Mouse (Mus musculus): Measurements from ENCODE around the gene Hnrnpab. TPM values are rescaled to one million over a fixed set of nuclear protein-coding genes. Genes with fewer than 3 reads are reported as not detected.

Hnrnpab gene
- polyA plus RNA-seq, 1 experiment from 2014 or later: 369 TPM

DNA sequence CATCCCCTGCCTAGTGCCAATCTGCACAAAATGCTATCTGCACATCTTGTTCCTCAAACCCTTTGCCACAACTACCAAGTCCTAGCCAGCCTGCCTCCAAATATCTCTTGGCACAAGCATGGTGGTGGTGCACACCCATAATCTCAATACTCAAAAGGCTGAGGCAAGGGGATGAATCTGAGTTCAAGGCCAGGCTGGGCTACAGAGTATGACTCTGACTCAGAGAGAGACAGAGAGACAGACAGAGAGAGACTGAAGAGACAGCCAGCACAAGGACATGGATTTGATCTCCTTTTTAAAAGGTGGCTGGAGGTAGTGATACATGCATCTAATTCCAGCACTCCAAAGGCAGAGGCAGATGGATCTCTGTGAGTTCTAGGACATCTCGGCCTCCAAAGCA, 43.4 kb downstream of the Hnrnpab start:
- H3K27me3 ChIP-seq (ENCODE audit: control insufficient read depth, insufficient read depth, low read length): no peaks in the 10 kb centered on the region
- no peak overlapping the region for H3K27ac ChIP-seq (replicated peaks in 1 of 2; ENCODE audit: control insufficient read depth in 1 of 2, insufficient read depth in 1 of 2, low read depth in 2 of 2, low read length in 2 of 2)
- H3K4me2 ChIP-seq (ENCODE audit: low read length): no peak overlapping the region
- no peak overlapping the region for H3K9ac ChIP-seq (ENCODE audit: low read length)
- 74% methylated on average over 1 of the region's 1 CpGs for WGBS
- no peak for ATAC-seq (ENCODE audit: insufficient number of reproducible peaks, insufficient read depth, low FRiP score, low read depth)
- H3K4me3 ChIP-seq (ENCODE audit: control insufficient read depth in 1 of 2, insufficient read depth in 1 of 2, low read depth in 1 of 2, low read length in 2 of 2): no peak overlapping the region
- H3K9me3 ChIP-seq (ENCODE audit: control insufficient read depth, low read length): peaks cover 3% of the 10 kb centered on the region; the same call in 1 of the 2 replicates
- no peaks in the 10 kb centered on the region for H3K36me3 ChIP-seq (ENCODE audit: control insufficient read depth, insufficient read depth, low read length)
- no peaks in the 10 kb centered on the region for H3K4me1 ChIP-seq (ENCODE audit: control insufficient read depth in 2 of 2, insufficient read depth in 2 of 2, low read length in 2 of 2)

DNA sequence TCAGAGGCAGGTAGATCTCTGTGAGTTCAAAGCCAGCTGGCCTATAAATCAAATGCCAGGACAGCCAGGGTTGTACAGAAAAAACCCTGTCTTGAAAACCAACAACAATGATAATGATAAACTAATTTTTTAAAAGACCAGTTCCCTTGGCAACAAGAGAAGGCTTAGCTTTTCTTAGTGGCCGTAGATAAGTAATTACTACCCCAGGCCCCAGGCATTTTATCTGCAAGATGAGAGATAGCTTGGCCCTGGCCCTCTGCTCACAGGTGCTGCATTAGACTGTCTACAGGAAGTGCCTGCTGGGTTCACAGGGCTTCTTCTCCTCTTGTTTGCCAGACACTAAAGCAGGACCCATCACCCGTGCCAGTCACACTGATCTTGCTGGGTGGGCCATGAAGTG, 51.6 kb downstream of the Hnrnpab start:
- Histone ChIP-seq H3K4me1 (ENCODE audit: control insufficient read depth in 2 of 2, insufficient read depth in 2 of 2, low read length in 2 of 2) (peaks cover 10 to 14% of the 10 kb centered on the region in 2 experiments; a peak in 3 of 4 replicates), H3K27me3 (ENCODE audit: control insufficient read depth, insufficient read depth, low read length) (no peaks in the 10 kb centered on the region), H3K27ac (replicated peaks in 1 of 2; ENCODE audit: control insufficient read depth in 1 of 2, insufficient read depth in 1 of 2, low read depth in 2 of 2, low read length in 2 of 2) (no peak overlapping the region), H3K36me3 (ENCODE audit: control insufficient read depth, insufficient read depth, low read length) (no peaks in the 10 kb centered on the region), H3K4me2 (ENCODE audit: low read length) (no peak overlapping the region), H3K4me3 (ENCODE audit: control insufficient read depth in 1 of 2, insufficient read depth in 1 of 2, low read depth in 1 of 2, low read length in 2 of 2) (no peak overlapping the region), H3K9me3 (ENCODE audit: control insufficient read depth, low read length) (no peaks in the 10 kb centered on the region), H3K9ac (ENCODE audit: low read length) (no peak overlapping the region)
- no peak for ATAC-seq (ENCODE audit: insufficient number of reproducible peaks, insufficient read depth, low FRiP score, low read depth)
- 46% methylated on average over 2 of the region's 2 CpGs for WGBS

DNA sequence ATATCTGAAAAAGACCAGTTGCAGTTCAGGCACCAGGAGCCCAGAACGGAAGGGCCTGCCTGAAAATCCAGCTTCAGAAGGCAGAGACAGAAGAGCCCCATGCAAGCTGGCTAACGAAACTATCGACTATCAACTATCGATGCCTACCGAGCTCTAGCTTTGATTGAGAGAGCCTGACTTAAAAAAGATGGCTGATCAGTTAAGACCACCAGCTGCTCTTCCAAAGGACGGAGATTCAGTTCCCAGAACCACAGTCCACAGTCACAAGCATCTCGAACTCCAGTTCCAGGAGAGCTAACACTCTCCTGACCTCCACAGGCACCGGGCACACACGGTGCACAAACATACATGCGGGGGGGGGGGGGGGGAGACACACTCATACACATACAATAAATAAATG, 52.1 kb downstream of the Hnrnpab start:
- Histone ChIP-seq H3K4me1 (ENCODE audit: control insufficient read depth in 2 of 2, insufficient read depth in 2 of 2, low read length in 2 of 2) (peaks cover 10 to 14% of the 10 kb centered on the region in 2 experiments; a peak in 3 of 4 replicates), H3K36me3 (ENCODE audit: control insufficient read depth, insufficient read depth, low read length) (no peaks in the 10 kb centered on the region), H3K27me3 (ENCODE audit: control insufficient read depth, insufficient read depth, low read length) (no peaks in the 10 kb centered on the region), H3K27ac (replicated peaks in 1 of 2; ENCODE audit: control insufficient read depth in 1 of 2, insufficient read depth in 1 of 2, low read depth in 2 of 2, low read length in 2 of 2) (no peak overlapping the region), H3K4me3 (ENCODE audit: control insufficient read depth in 1 of 2, insufficient read depth in 1 of 2, low read depth in 1 of 2, low read length in 2 of 2) (no peak overlapping the region), H3K9ac (ENCODE audit: low read length) (no peak overlapping the region), H3K4me2 (ENCODE audit: low read length) (no peak overlapping the region), H3K9me3 (ENCODE audit: control insufficient read depth, low read length) (no peaks in the 10 kb centered on the region)
- WGBS: 65% methylated on average over 9 of the region's 10 CpGs
- no peak for ATAC-seq (ENCODE audit: insufficient number of reproducible peaks, insufficient read depth, low FRiP score, low read depth)

DNA sequence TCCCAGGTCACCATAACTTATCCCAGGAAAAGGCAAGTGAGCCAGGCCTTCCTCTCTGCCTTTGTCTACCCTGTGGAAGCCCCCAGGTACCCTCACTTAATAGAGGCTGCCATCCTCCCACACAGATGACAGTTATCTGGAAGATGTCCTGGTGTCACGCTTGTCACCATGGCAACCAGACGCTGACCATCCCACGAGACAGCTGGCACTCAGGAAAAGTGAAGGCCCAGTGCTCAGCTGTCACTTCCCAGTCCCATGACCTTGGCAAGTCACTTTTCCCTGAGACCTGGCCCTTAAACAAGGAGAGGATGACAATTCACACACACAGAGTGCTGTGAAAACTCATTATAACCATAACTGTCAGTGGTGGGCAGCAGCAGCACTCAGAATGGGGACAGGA, 54.6 kb downstream of the Hnrnpab start:
- 42% methylated on average over 3 of the region's 3 CpGs for WGBS
- no peak overlapping the region for H3K4me2 ChIP-seq (ENCODE audit: low read length)
- H3K4me3 ChIP-seq (ENCODE audit: control insufficient read depth in 1 of 2, insufficient read depth in 1 of 2, low read depth in 1 of 2, low read length in 2 of 2): no peak overlapping the region
- no peak for ATAC-seq (ENCODE audit: insufficient number of reproducible peaks, insufficient read depth, low FRiP score, low read depth)
- H3K9me3 ChIP-seq (ENCODE audit: control insufficient read depth, low read length): no peaks in the 10 kb centered on the region
- H3K4me1 ChIP-seq (ENCODE audit: control insufficient read depth in 2 of 2, insufficient read depth in 2 of 2, low read length in 2 of 2): peaks cover 10 to 14% of the 10 kb centered on the region in 2 experiments; a peak in 3 of 4 replicates
- H3K9ac ChIP-seq (ENCODE audit: low read length): no peak overlapping the region
- H3K27me3 ChIP-seq (ENCODE audit: control insufficient read depth, insufficient read depth, low read length): no peaks in the 10 kb centered on the region
- no peak overlapping the region for H3K27ac ChIP-seq (replicated peaks in 1 of 2; ENCODE audit: control insufficient read depth in 1 of 2, insufficient read depth in 1 of 2, low read depth in 2 of 2, low read length in 2 of 2)
- no peaks in the 10 kb centered on the region for H3K36me3 ChIP-seq (ENCODE audit: control insufficient read depth, insufficient read depth, low read length)

DNA sequence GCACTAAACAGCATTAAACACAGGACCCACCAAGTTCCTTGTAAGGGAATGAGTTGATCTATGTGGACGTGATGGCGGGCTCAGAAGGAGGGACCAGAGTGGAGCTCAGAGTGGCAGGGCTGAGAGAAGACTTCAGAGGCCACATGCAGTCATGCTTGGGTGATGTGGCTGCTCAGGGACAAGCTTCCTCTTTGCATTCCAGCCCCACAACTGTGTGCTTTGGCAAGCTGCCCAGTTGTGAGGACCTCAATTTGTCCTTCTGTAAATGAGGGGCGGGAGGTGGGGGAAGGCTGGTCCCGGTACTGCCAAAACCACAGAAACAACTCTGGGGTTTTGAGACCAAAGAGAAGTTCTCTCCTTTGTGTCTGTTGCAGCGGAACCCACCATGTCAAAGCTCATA, 55.4 kb downstream of the Hnrnpab start:
- no peaks in the 10 kb centered on the region for H3K27me3 ChIP-seq (ENCODE audit: control insufficient read depth, insufficient read depth, low read length)
- H3K4me2 ChIP-seq (ENCODE audit: low read length): no peak overlapping the region
- peaks cover 10 to 14% of the 10 kb centered on the region in 2 experiments; a peak in 3 of 4 replicates for H3K4me1 ChIP-seq (ENCODE audit: control insufficient read depth in 2 of 2, insufficient read depth in 2 of 2, low read length in 2 of 2)
- no peak overlapping the region for H3K4me3 ChIP-seq (ENCODE audit: control insufficient read depth in 1 of 2, insufficient read depth in 1 of 2, low read depth in 1 of 2, low read length in 2 of 2)
- ATAC-seq (ENCODE audit: insufficient number of reproducible peaks, insufficient read depth, low FRiP score, low read depth): no peak
- H3K36me3 ChIP-seq (ENCODE audit: control insufficient read depth, insufficient read depth, low read length): no peaks in the 10 kb centered on the region
- no peaks in the 10 kb centered on the region for H3K9me3 ChIP-seq (ENCODE audit: control insufficient read depth, low read length)
- 33% methylated on average over 5 of the region's 5 CpGs for WGBS
- no peak overlapping the region for H3K9ac ChIP-seq (ENCODE audit: low read length)
- H3K27ac ChIP-seq (replicated peaks in 1 of 2; ENCODE audit: control insufficient read depth in 1 of 2, insufficient read depth in 1 of 2, low read depth in 2 of 2, low read length in 2 of 2): no peak overlapping the region

Other genes with a start within 250 kb of the Hnrnpab start
- 16.1 and 17.1 TPM in 2 replicates for gene Phykpl, start 22.1 kb downstream of the Hnrnpab start, polyA plus RNA-seq (2014; fragmentation: Nextera tagmentation; extraction: Ambion mirVana)
- 87.9 and 89.9 TPM in 2 replicates for gene Nhp2, start 12.9 kb upstream of the Hnrnpab start, polyA plus RNA-seq (2014; fragmentation: Nextera tagmentation; extraction: Ambion mirVana)
- gene Rmnd5b, start 29.0 kb upstream of the Hnrnpab start, polyA plus RNA-seq (2014; fragmentation: Nextera tagmentation; extraction: Ambion mirVana): 32.1 and 34.3 TPM in 2 replicates
- 10.7 and 12.9 TPM in 2 replicates for gene N4bp3, start 44.0 kb upstream of the Hnrnpab start, polyA plus RNA-seq (2014; fragmentation: Nextera tagmentation; extraction: Ambion mirVana)
- gene D930048N14Rik, start 44.1 kb upstream of the Hnrnpab start, polyA plus RNA-seq (2014; fragmentation: Nextera tagmentation; extraction: Ambion mirVana): 0.94 and 1.2 TPM in 2 replicates
- 62.8 and 68.2 TPM in 2 replicates for gene 0610009B22Rik, start 82.0 kb upstream of the Hnrnpab start, polyA plus RNA-seq (2014; fragmentation: Nextera tagmentation; extraction: Ambion mirVana)
- 12.0 and 12.3 TPM in 2 replicates for gene Sec24a, start 156.8 kb upstream of the Hnrnpab start, polyA plus RNA-seq (2014; fragmentation: Nextera tagmentation; extraction: Ambion mirVana)
- 140 and 148 TPM in 2 replicates for gene Sar1b, start 156.8 kb upstream of the Hnrnpab start, polyA plus RNA-seq (2014; fragmentation: Nextera tagmentation; extraction: Ambion mirVana)

Measured in heart, embryonic 14.5 days (tissue).